Mouse (Mus musculus): ENCODE data around the gene Ccdc6. TPM values are rescaled to one million over a fixed set of nuclear protein-coding genes. Genes with fewer than 3 reads are reported as not detected.

Gene Ccdc6
- total RNA-seq, 1 experiment from 2014 or later = 9.9 TPM

GRCm38 (mm10) chr10:70088788-70089187, 8.1 kb upstream of the Ccdc6 start:
- ATAC-seq (replicated peaks; ENCODE audit: insufficient number of reproducible peaks, low FRiP score, low TSS enrichment, poor library complexity, severe bottlenecking) = no peak

- no peak for ATAC-seq (replicated peaks; ENCODE audit: insufficient number of reproducible peaks, low FRiP score, low TSS enrichment, poor library complexity, severe bottlenecking)
These were observed 5.0 kb upstream of the Ccdc6 start for GRCm38 (mm10) chr10:70091876-70092462.

DNA sequence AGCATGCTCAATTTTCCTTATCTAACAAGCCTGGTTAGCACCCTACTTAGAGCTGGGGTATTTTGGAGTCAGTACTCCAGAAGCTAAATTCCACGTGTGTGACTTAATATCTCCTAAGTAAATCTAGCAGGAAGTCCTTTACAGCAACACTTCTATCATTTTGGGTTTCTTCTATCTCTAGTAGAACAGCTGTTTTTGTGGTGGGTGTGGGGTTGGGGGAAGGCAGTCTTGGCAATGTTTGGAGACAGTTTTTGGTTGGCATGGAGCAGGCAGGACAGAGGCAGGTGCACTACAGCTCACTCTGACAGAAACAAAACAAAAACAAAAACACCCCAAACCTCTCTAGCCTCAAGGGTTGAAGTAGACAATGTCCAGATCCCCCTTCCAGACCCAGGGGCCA, 3.1 kb upstream of the Ccdc6 start:
- no peak for ATAC-seq (replicated peaks; ENCODE audit: insufficient number of reproducible peaks, low FRiP score, low TSS enrichment, poor library complexity, severe bottlenecking)

GRCm38 (mm10) chr10:70095031-70095470, 1.9 kb upstream of the Ccdc6 start:
- ATAC-seq (replicated peaks; ENCODE audit: insufficient number of reproducible peaks, low FRiP score, low TSS enrichment, poor library complexity, severe bottlenecking) = 0 out of 2 replicates have a peak, but pooled peaks have one; percentile 18

DNA sequence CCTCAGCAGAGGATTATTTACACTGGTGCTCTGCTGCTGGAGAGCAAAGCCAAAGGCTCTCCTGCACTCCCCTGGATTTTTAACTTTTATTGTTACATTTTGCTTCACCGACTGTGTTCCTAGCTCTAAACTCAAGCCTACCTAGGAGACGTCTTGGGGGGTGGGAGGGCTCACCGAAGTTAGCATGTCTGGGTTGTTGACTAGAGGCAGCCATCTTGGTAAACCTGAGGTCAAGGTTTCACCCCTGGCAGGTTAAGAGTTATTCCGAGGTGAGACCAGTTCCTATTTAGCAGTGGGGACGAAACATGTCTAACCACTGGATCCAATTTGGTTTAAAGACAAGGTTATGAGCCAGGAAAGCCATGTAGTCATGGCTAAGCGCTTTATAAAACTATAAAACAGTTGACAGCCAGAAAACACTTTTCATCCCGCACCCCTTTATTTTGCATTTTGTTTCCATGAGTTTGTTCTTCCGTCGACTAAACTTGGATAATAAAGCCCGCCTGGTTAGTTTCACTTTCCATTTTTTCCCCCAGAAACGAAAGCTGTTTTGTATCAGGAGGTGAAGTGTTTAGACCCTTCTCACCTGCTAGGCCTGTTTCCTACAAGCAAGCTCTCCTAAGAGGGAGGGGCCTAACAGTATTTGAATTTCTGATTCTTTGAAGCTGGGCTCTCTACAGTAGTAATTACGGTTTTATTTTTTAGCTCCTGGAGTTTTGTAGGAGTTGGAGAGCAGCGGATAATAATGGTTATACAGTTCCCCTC, 1.2 kb upstream of the Ccdc6 start:
- ATAC-seq (replicated peaks; ENCODE audit: insufficient number of reproducible peaks, low FRiP score, low TSS enrichment, poor library complexity, severe bottlenecking) = no peak

DNA sequence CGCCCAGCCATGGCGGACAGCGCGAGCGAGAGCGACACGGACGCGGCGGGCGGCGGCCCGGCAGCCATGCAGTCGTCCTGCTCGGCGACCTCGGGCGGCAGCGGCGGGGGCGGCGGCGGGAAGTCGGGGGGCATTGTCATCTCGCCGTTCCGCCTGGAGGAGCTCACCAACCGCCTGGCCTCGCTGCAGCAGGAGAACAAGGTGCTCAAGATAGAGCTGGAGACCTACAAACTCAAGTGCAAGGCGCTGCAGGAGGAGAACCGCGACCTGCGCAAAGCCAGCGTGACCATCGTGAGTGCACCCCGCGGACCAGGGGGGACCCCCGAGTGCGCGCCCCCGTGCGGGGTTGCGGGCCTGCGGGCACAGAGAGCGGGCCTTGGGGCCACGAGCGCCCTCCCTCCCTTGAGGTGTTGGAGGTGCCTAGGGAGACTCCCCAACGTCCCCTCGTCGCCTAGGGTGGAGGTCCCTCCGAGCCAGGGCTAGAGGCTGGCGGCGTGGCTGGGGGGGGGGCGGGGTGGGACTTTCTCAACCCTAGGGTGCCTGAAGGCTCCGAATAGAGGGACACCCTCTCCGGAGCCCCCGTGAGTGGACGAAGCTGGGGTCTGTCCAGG, 475 bp downstream of the Ccdc6 start:
- no peak for ATAC-seq (replicated peaks; ENCODE audit: insufficient number of reproducible peaks, low FRiP score, low TSS enrichment, poor library complexity, severe bottlenecking)

GRCm38 (mm10) chr10:70097911-70098569, 1.1 kb downstream of the Ccdc6 start:
- ATAC-seq (replicated peaks; ENCODE audit: insufficient number of reproducible peaks, low FRiP score, low TSS enrichment, poor library complexity, severe bottlenecking) = no peak

- no peak for ATAC-seq (replicated peaks; ENCODE audit: insufficient number of reproducible peaks, low FRiP score, low TSS enrichment, poor library complexity, severe bottlenecking)
These were observed 1.7 kb downstream of the Ccdc6 start for GRCm38 (mm10) chr10:70098626-70099025.

- ATAC-seq (replicated peaks; ENCODE audit: insufficient number of reproducible peaks, low FRiP score, low TSS enrichment, poor library complexity, severe bottlenecking) = no peak
These were observed 2.1 kb downstream of the Ccdc6 start for GRCm38 (mm10) chr10:70099052-70099451.

- no peak for ATAC-seq (replicated peaks; ENCODE audit: insufficient number of reproducible peaks, low FRiP score, low TSS enrichment, poor library complexity, severe bottlenecking)
These were observed 5.2 kb downstream of the Ccdc6 start for GRCm38 (mm10) chr10:70102086-70102485.

DNA sequence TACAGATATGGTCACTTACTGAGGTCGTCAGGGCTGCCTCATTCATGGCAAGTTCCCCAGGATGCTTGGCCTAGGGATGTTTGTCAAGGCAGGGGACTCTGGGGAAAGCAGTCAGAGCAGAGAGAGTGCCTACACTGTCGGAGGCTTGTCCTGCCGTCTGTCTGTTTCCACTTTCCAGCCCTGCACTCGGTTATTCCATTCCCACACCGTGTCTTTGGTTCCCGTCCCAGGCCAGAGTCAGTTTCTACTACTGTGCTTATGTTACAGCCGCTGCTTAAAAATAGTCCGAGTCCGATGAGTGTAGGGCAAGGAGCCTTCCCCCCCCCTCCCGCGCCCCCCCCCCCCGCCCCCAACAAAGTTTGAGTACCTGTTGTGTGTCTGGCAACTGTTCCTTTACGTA, 11.1 kb downstream of the Ccdc6 start:
- no peak for ATAC-seq (replicated peaks; ENCODE audit: insufficient number of reproducible peaks, low FRiP score, low TSS enrichment, poor library complexity, severe bottlenecking)

GRCm38 (mm10) chr10:70109974-70110373, 13.1 kb downstream of the Ccdc6 start:
- ATAC-seq (replicated peaks; ENCODE audit: insufficient number of reproducible peaks, low FRiP score, low TSS enrichment, poor library complexity, severe bottlenecking) = no peak

- no peak for ATAC-seq (replicated peaks; ENCODE audit: insufficient number of reproducible peaks, low FRiP score, low TSS enrichment, poor library complexity, severe bottlenecking)
These were observed 13.9 kb downstream of the Ccdc6 start for GRCm38 (mm10) chr10:70110815-70111214.

DNA sequence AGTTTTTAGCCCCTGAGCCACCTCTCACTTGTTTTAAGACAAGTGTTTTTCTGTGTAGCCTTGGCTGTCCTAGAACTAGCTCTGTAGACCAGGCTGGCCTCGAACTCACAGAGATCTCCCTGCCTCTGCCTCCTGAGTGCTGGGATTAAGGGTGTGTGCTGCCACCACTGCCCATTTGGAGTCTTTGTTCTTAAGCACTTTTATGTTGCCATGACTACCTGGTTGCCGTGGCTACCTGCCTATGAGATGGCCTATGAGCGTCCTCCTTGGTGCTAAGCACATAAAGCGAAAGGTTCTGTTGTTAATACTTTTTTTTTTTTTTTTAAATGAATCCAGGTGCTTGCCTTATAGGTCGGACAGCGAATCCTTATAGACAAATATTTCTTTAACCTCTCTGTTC, 14.7 kb downstream of the Ccdc6 start:
- ATAC-seq (replicated peaks; ENCODE audit: insufficient number of reproducible peaks, low FRiP score, low TSS enrichment, poor library complexity, severe bottlenecking) = no peak

- no peak for ATAC-seq (replicated peaks; ENCODE audit: insufficient number of reproducible peaks, low FRiP score, low TSS enrichment, poor library complexity, severe bottlenecking)
These were observed 17.2 kb downstream of the Ccdc6 start for GRCm38 (mm10) chr10:70114048-70114635.

- no peak for ATAC-seq (replicated peaks; ENCODE audit: insufficient number of reproducible peaks, low FRiP score, low TSS enrichment, poor library complexity, severe bottlenecking)
These were observed 19.5 kb downstream of the Ccdc6 start for GRCm38 (mm10) chr10:70116454-70116853.

- ATAC-seq (replicated peaks; ENCODE audit: insufficient number of reproducible peaks, low FRiP score, low TSS enrichment, poor library complexity, severe bottlenecking) = no peak
These were observed 22.5 kb downstream of the Ccdc6 start for GRCm38 (mm10) chr10:70119451-70119850.

GRCm38 (mm10) chr10:70119851-70120370, 23.0 kb downstream of the Ccdc6 start:
- ATAC-seq (replicated peaks; ENCODE audit: insufficient number of reproducible peaks, low FRiP score, low TSS enrichment, poor library complexity, severe bottlenecking) = no peak

All from monocyte, adult 5-6 weeks (primary cell).